Mouse (Mus musculus): ENCODE data around the gene Rnf187. TPM values are rescaled to one million over a fixed set of nuclear protein-coding genes. Genes with fewer than 3 reads are reported as not detected.

Rnf187 gene
- polyA plus RNA-seq (2011; ENCODE audit: insufficient read depth, insufficient read length, low replicate concordance, missing spikeins), result 108 and 135 TPM in 2 replicates

DNA sequence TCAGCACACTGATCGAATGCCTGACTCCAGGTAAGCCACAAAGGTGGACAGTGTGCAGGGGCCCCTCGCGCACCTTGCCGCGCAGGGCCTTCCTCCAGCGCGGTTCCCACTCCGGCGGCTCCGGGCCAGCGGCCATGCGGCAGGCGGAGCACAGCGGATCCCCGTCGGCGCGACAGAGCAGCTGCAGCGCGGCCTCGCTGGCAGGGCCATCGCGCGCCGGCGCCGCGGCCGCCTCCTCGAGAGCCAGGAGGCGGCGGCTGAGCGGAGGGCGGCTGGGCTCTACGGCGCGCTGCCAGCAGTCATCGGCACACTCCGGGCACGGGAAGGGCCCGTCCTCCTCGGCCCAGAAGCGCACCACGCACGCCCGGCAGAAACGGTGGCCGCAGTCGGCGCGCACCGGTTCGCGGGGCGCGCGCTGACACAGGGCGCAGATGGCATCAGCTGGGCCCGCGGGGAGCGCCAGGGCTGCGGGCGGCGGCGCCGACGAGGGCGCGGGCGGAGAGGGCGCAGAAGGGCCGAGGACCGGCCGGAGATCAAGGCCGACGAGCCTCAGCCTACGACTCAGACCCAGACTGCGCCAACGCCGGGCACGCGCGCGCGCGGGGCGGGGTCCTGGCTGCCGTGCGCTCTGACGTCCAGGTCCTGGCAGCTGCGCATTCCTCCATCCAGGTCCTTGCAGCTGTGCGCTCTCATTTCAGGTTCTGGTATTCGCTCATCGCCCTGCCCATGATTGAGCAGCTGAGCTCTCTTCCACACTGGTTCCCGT lies at the start of gene Rnf187:
Gene Rnf187 (minus strand): TSS at position 595 of the 766 bp plus-strand sequence.
- H3K27ac ChIP-seq (ENCODE audit: control insufficient read depth, insufficient read depth, low read depth, low read length, poor library complexity), result peak within 1 kb of the TSS; percentile 95
- WGBS, result under 1% methylated on average over 95 of the region's 95 CpGs

GRCm38 (mm10) chr11:58985299-58985917 lies 46.7 kb upstream of the Rnf187 start:
- TF ChIP-seq POLR2A (IDR thresholded peaks at IDR 0.05; ENCODE audit: borderline replicate concordance, control insufficient read depth, low read depth, low read length), result no peak
- WGBS, result 92% methylated on average over 3 of the region's 3 CpGs
- Histone ChIP-seq H3K27ac (ENCODE audit: control insufficient read depth, insufficient read depth, low read depth, low read length, poor library complexity) (no peak overlapping the region), H3K4me1 (ENCODE audit: control insufficient read depth, insufficient read depth, low read length) (peaks cover 11% of the 10 kb centered on the region), H3K4me3 (replicated peaks; ENCODE audit: control insufficient read depth, low read depth, low read length) (no peak overlapping the region)

More for the DNA sequence above, at the start of gene Rnf187:
- Histone ChIP-seq H3K4me1 (ENCODE audit: control insufficient read depth, insufficient read depth, low read length) (no peaks in the 10 kb centered on the region; the same call in 1 of the 2 replicates), H3K4me3 (replicated peaks; ENCODE audit: control insufficient read depth, low read depth, low read length) (peak within 1 kb of the TSS; percentile 77)
- TF ChIP-seq POLR2A (IDR thresholded peaks at IDR 0.05; ENCODE audit: borderline replicate concordance, control insufficient read depth, low read depth, low read length) (peak; percentile 95), CTCF (IDR thresholded peaks at IDR 0.05; ENCODE audit: control insufficient read depth, insufficient read depth, low read length) (no peak)

DNA sequence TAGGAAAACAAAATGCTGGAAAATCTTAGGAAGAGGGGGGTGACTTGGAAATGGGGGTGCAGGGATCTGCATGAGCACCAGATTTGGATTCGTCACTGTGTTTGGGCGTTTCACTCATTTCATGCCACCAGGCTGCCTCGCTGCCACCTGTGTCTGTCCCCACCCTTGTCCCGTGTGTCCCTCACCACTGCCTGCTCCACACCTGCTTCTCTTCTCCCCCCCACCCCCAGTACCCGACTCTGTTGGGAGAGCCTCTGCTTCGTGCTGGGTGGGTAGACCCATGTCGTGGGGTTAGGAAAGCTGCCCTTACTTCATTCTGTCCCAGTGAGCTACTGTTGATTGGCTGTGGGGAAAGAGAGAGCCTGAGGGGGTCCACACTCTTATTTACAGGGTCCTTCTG lies 45.9 kb upstream of the Rnf187 start:
- no peak overlapping the region for H3K27ac ChIP-seq (ENCODE audit: control insufficient read depth, insufficient read depth, low read depth, low read length, poor library complexity)
- WGBS, result 77% methylated on average over 7 of the region's 7 CpGs
- H3K4me3 ChIP-seq (replicated peaks; ENCODE audit: control insufficient read depth, low read depth, low read length), result no peak overlapping the region
- TF ChIP-seq CTCF (IDR thresholded peaks at IDR 0.05; ENCODE audit: control insufficient read depth, insufficient read depth, low read length), result no peak
- no peak for TF ChIP-seq POLR2A (IDR thresholded peaks at IDR 0.05; ENCODE audit: borderline replicate concordance, control insufficient read depth, low read depth, low read length)
- peaks cover 11% of the 10 kb centered on the region for H3K4me1 ChIP-seq (ENCODE audit: control insufficient read depth, insufficient read depth, low read length)

GRCm38 (mm10) chr11:58983691-58984341 lies 45.1 kb upstream of the Rnf187 start:
- 82% methylated on average over 6 of the region's 6 CpGs for WGBS
- no peak overlapping the region for H3K27ac ChIP-seq (ENCODE audit: control insufficient read depth, insufficient read depth, low read depth, low read length, poor library complexity)
- H3K4me3 ChIP-seq (replicated peaks; ENCODE audit: control insufficient read depth, low read depth, low read length), result no peak overlapping the region
- peaks cover 11% of the 10 kb centered on the region for H3K4me1 ChIP-seq (ENCODE audit: control insufficient read depth, insufficient read depth, low read length)
- no peak for TF ChIP-seq POLR2A (IDR thresholded peaks at IDR 0.05; ENCODE audit: borderline replicate concordance, control insufficient read depth, low read depth, low read length)
- no peak for TF ChIP-seq CTCF (IDR thresholded peaks at IDR 0.05; ENCODE audit: control insufficient read depth, insufficient read depth, low read length)

DNA sequence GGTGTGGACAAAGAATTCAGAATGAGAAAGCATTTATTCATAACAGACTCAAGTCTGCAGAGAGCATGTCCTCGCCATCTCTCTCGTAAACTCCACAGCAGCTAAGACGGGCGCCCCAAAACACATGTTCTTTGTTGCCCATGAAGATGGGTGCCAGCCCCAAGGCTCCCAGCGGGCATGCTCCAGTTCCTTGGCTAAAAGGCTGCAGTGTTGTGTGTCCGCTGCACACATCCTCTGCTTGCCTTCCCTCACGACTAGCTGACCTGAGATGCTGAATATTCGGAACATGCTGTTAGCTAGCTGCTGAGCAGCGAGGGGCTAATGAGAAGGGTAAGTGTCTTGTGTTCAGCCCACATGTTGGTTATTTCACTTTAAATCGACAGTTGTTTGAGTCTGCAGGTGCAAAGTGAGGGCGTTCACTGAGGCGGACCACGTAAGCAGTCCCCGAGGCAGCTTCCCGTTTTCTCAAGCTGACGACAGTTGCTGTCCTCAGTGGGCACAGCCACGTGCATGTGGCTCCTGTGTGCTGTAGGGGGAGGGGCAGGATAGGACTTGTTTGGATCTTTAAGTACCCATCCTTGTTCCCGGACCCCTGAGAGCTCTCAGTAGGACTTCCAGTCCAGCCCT lies 43.9 kb upstream of the Rnf187 start:
- Histone ChIP-seq H3K27ac (ENCODE audit: control insufficient read depth, insufficient read depth, low read depth, low read length, poor library complexity) (peak overlapping the region; percentile 70), H3K4me1 (ENCODE audit: control insufficient read depth, insufficient read depth, low read length) (peaks cover 11% of the 10 kb centered on the region), H3K4me3 (replicated peaks; ENCODE audit: control insufficient read depth, low read depth, low read length) (no peak overlapping the region)
- WGBS, result 37% methylated on average over 18 of the region's 18 CpGs
- no peak for TF ChIP-seq CTCF (IDR thresholded peaks at IDR 0.05; ENCODE audit: control insufficient read depth, insufficient read depth, low read length)
- TF ChIP-seq POLR2A (IDR thresholded peaks at IDR 0.05; ENCODE audit: borderline replicate concordance, control insufficient read depth, low read depth, low read length), result no peak

DNA sequence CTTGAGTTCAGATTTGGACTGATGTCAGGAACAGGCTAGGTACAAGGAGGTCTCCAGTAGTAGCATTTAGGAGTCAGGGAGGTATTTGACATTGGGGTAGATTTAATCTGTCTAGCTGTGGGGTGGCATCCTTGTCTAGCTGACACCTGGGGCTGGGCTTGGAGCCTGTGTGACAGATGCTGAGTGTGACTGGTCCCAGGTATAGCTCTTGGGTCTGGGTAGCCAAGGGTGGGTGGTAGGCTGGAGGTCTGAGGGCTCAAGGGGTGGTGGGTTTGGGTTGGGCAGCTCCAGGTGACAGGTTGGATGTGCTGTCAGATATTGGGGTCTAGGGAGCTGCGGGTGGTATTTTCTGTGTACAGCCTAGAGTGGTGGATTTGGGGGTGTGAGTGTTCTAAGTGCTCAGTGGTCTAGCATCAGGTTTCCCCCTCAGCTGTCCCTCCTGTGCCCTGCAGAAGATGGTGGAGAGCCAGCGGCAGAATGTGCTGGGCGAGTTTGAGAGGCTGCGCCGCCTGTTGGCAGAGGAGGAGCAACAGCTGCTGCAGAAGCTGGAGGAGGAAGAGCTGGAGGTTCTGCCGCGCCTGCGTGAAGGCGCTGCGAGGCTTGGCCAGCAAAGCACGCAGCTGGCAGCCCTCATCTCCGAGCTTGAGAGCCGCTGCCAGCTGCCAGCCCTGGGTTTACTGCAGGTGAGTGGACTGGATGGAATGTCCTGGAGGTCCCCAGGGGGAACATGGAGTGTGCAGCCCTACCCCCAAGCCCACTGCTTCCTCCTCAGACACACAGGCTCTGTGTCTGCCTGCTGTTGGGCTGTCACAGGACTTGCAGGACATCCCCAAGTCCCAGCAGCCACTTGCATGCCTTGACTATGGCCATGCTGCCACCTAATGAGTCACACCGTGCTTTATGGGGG lies 43.1 kb upstream of the Rnf187 start:
- Histone ChIP-seq H3K27ac (ENCODE audit: control insufficient read depth, insufficient read depth, low read depth, low read length, poor library complexity) (peak overlapping the region; percentile 70), H3K4me1 (ENCODE audit: control insufficient read depth, insufficient read depth, low read length) (peaks cover 11% of the 10 kb centered on the region), H3K4me3 (replicated peaks; ENCODE audit: control insufficient read depth, low read depth, low read length) (no peak overlapping the region)
- TF ChIP-seq POLR2A (IDR thresholded peaks at IDR 0.05; ENCODE audit: borderline replicate concordance, control insufficient read depth, low read depth, low read length) (peak; percentile 68; the same call in 1 of the 2 replicates), CTCF (IDR thresholded peaks at IDR 0.05; ENCODE audit: control insufficient read depth, insufficient read depth, low read length) (peak; percentile 90)
- WGBS, result 21% methylated on average over 14 of the region's 14 CpGs

GRCm38 (mm10) chr11:58980381-58980990 lies 41.8 kb upstream of the Rnf187 start:
- TF ChIP-seq POLR2A (IDR thresholded peaks at IDR 0.05; ENCODE audit: borderline replicate concordance, control insufficient read depth, low read depth, low read length) (no peak), CTCF (IDR thresholded peaks at IDR 0.05; ENCODE audit: control insufficient read depth, insufficient read depth, low read length) (no peak)
- Histone ChIP-seq H3K4me1 (ENCODE audit: control insufficient read depth, insufficient read depth, low read length) (peaks cover 11% of the 10 kb centered on the region), H3K4me3 (replicated peaks; ENCODE audit: control insufficient read depth, low read depth, low read length) (peak overlapping the region; percentile 18), H3K27ac (ENCODE audit: control insufficient read depth, insufficient read depth, low read depth, low read length, poor library complexity) (peak overlapping the region; percentile 39)
- WGBS, result 52% methylated on average over 5 of the region's 5 CpGs

Measured in bone marrow, adult 2 months (tissue).